Mouse (Mus musculus) MEL (cell line): ENCODE measurements around the gene Iqsec3.

Experiments used
- CTCF ChIP-seq, 3 experiments: IDR thresholded peaks in 2 of 3; conservative IDR thresholded peaks in 1 of 3; 2 replicates each; pipeline ENCODE4 v1.5.1; 2011 to 2012; ENCODE audit warnings: low read length in 3 of 3, low read depth in 2 of 3, mild to moderate bottlenecking in 2 of 3, improper control_type of control experiment in 1 of 3, inconsistent platforms in 1 of 3, mixed read lengths in 1 of 3, moderate library complexity in 1 of 3; ENCODE audit not compliant: control insufficient read depth in 1 of 3, insufficient read depth in 1 of 3, poor library complexity in 1 of 3, severe bottlenecking in 1 of 3
- EP300 ChIP-seq, 2 experiments: IDR thresholded peaks; 2 replicates each; pipeline ENCODE4 v1.6.1; 2011; ENCODE audit warnings: improper control_type of control experiment in 2 of 2, low read length in 2 of 2, low read depth in 1 of 2, mild to moderate bottlenecking in 1 of 2
- MAFK ChIP-seq: IDR thresholded peaks from 2 replicates; pipeline ENCODE4 v1.6.1; 2011; ENCODE audit warnings: low read depth, mild to moderate bottlenecking, low read length, improper control_type of control experiment, borderline replicate concordance
- POLR2A ChIP-seq, 2 experiments: IDR thresholded peaks; 2 replicates each; pipeline ENCODE4 v1.6.1; 2011 to 2012; ENCODE audit warnings: low read length in 2 of 2, mild to moderate bottlenecking in 2 of 2, control low read depth in 1 of 2, improper control_type of control experiment in 1 of 2, low read depth in 1 of 2, moderate library complexity in 1 of 2; ENCODE audit not compliant: control insufficient read depth in 1 of 2, insufficient read depth in 1 of 2, poor library complexity in 1 of 2
- SIN3A ChIP-seq: IDR thresholded peaks from 2 replicates; pipeline ENCODE4 v1.6.1; 2012; ENCODE audit warnings: low read length, improper control_type of control experiment, inconsistent platforms

DNA sequence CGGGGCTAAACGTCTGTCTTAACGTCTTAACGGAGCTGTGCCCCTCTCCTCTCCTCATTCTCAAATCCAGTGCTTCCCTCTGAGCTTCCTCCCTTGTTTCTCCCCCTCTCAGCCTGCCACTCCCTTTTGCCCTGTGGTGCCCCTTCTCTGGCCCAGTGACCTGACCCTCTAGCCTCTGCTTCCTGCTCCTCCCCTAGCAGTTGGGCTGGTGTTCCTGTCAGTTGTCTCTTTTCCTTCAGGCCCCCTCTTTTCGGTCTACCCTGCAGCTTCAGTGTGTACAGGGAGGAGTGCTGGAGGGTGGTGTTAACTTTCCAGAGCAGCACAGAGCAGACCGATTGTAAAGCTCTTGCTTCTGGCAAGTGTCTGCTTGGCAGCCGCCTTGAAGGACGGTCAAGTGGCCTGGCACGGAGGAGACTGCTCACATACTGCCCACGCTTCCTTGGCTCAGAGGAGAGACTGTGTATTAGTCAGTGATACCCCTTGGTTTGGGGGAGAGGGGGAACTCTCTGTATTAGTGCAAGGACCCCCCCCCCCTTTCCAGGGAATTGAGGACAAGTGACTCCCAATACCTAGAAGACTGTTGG lies 146.9 kb downstream of the Iqsec3 start:
- no peak for TF ChIP-seq POLR2A (IDR thresholded peaks at IDR 0.05; ENCODE audit: control insufficient read depth in 1 of 2, insufficient read depth in 1 of 2, low read depth in 1 of 2, low read length in 2 of 2, poor library complexity in 1 of 2)
- TF ChIP-seq EP300 (IDR thresholded peaks at IDR 0.05; ENCODE audit: low read depth in 1 of 2, low read length in 2 of 2): no peak
- TF ChIP-seq SIN3A: no peak
- TF ChIP-seq CTCF (IDR thresholded peaks at IDR 0.05 in 2 of 3, conservative IDR thresholded peaks at IDR 0.05 in 1 of 3; ENCODE audit: control insufficient read depth in 1 of 3, insufficient read depth in 1 of 3, low read depth in 2 of 3, low read length in 3 of 3, poor library complexity in 1 of 3, severe bottlenecking in 1 of 3): no peak
- no peak for TF ChIP-seq MAFK
